Mouse (Mus musculus): ENCODE results near the gene Scgb2b3.

The Scgb2b3 gene

GRCm38 (mm10) chr7:31362022-31362560 lies at the start of gene Scgb2b3:
Scgb2b3 (minus strand) TSS chr7:31362072.
- no peak for DNase-seq (ENCODE audit: low read depth in 1 of 2, low spot score in 2 of 2)

- DNase-seq (ENCODE audit: low read depth in 1 of 2, low spot score in 2 of 2), result no peak
Observed at GRCm38 (mm10) chr7:31375292-31375691, 13.4 kb upstream of the Scgb2b3 start, which contains the start of gene Scgb1b3. Scgb1b3 (plus strand) TSS chr7:31375592.
